Mouse (Mus musculus) thymus, postnatal 4 days (tissue): ENCODE measurements at regions not wholly inside any gene's neighbourhood (a gene's known extent, or its start where the extent isn't known, plus 50 kb on each side); places are given as distances from the start of the nearest gene placed in this dataset.

Experiments used
- DNase-seq: peaks from one replicate; pipeline ENCODE4 v3.0.0; 2021

GRCm38 (mm10) chr10:109140421-109140938, 129.7 kb upstream of the Syt1 start:
- no peak for DNase-seq

GRCm38 (mm10) chr10:109136763-109137732, 126.3 kb upstream of the Syt1 start:
- no peak for DNase-seq

GRCm38 (mm10) chr10:109134521-109134920, 123.7 kb upstream of the Syt1 start:
- no peak for DNase-seq

GRCm38 (mm10) chr10:109132091-109132573, 121.3 kb upstream of the Syt1 start:
- DNase-seq = no peak

DNA sequence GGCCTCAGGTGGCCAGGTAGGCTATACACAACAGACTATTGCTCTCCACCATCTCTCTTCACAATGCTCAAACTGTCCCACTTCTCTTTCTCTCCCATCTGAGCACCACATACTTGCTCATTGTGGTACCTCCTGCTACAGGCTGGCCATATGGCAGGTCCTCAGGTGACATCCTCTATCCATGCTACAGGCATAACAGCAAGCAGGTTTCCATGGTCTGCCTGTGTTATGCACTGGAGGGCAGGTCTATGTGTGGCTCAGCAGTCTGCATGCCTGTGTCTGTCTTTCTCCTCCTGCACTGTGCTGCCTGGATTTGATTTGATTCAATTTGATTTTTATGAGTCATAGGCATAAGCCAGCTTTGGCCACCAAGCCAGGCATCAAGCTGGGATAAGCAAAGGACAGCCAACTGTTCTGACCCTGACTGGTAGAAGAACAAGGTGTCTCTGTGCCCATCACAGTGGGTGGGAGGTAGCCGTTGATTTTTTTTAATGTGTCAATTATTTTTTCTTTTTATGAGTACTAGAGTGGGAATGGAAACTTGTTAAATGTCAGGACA, 118.8 kb upstream of the Syt1 start:
- DNase-seq = no peak

- no peak for DNase-seq
These were observed 118.3 kb upstream of the Syt1 start for GRCm38 (mm10) chr10:109129068-109129467.

DNA sequence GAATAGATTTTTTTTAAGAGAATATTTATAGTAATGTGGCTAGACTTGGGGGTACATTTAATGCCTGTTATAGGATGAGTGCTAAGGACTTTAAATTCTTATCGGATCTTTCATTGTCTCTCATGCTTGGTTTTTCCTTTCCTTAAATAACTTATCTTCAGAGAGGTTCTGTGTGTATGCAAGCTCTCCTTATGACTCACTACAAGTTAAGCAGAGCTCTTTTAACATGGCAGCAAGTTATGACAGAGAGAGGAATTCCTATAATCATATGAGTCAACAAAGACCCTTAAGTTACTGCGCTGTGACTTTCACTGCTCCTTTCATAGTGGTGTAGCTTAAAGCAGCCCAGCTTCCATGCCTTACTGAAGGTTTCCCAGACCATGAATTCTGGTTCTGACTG, 115.9 kb upstream of the Syt1 start:
- DNase-seq = no peak

GRCm38 (mm10) chr10:109117143-109117542, 106.4 kb upstream of the Syt1 start:
- DNase-seq = no peak

DNA sequence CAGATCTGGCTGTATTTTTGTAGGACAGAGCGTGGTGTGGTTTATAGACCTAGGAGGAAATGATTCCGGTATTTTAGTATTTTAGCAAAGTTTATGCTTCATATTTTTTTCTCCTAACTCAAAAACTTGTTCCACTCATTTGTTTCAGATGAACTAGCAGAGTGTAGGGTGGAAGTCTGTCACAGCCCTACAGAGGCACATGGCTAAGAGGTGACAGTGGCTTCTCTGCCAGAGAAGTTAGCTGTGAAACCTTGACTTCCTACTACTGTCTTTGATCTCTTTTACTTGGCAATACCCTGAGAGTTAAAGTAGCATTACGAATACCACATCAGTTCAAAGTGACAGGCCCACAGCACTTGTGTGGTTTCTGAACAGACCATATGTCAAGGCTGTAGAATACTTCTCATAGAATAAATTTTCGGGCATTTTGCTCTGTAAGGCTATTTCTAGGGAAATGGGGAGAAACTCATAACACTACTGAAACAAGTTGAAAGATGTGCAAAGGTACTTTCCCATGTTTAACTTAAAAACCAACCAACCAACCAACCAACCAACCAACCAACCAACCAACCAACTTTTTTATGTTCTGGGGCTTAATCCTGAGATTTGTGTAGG, 104.3 kb upstream of the Syt1 start:
- no peak for DNase-seq

DNA sequence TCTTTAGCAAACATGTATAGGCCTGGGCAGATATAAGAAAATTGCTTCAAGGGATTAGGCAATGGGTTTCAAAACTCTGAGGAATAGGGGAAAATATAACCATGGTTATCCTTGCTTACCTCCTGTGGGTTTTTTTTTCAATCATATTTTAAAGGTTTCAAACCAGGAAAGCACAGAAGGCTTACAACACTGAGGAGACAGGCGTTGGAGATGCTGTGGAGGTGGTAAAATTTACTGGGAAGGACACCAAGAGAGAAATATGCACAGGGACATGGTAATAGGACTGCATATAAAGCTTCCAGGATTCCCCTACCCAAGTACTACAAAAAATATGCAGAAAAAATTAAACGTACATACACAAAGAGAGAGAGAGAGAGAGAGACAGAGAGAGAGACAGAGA, 95.0 kb upstream of the Syt1 start:
- no peak for DNase-seq

DNA sequence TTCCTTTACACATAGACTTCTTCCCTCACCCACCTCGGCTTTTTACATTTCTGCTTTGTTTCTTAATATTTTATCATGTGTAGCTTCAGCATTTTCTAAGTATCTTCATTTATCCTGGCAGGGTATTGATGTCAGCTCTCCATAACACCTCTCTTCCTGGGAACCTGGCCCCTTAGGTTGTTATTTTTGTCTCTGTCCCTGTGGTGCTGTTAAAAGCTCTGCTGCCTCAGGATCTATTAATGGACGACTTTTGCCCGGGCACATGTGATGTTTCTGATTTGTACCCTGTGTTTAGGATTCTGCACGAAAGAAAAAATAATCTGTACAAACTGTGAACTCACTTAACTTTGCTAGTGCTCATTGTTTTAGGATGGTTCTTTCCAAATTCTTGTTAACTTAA, 81.4 kb upstream of the Syt1 start:
- DNase-seq = no peak

DNA sequence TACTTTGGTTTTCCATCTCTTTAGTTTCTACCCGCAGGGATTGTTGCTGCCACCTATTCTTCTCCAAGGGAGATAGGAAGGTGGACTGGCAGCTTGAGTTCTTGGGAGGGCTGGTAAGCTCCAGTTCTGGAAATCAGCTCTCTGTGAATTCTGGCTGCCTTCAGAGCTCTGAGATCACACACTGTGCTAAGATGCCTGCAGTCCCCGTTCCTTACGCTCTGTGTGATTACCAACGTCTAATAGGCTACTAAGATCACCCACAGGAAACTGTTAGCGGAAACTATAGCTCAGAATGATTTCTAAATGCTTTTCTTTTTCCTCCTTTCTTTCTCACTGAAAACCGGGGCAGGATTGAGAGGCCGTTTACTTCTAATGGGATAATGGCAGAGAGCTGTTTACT, 69.0 kb upstream of the Syt1 start:
- no peak for DNase-seq

DNA sequence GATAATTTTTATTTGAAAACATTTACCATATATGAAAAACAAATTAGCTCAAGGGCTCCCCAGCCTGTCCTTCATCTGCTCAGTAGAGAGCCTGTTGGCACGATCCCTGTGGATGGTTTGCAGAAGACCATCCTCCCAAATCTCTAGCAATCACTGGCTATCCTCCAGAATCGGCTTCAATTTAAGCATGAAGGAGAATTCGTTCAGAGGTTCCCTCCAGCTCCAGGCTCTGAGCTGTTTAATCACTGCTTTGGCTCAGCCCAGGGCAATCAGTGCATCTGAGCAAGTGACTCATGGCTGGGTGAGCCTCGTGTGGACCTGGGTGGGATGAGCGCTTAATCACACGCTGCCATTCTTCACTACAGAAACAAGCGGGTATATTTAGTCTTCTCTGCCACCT, 63.4 kb upstream of the Syt1 start:
- DNase-seq = no peak
